Mouse (Mus musculus) urinary bladder, postnatal 4 days (tissue): ENCODE measurements around the gene Ubxn2a.

Experiments used
- DNase-seq, 2 experiments: peaks; one replicate each; pipeline ENCODE4 v3.0.0; 2021 to 2022; ENCODE audit warnings: low spot score in 2 of 2

The Ubxn2a gene

DNA sequence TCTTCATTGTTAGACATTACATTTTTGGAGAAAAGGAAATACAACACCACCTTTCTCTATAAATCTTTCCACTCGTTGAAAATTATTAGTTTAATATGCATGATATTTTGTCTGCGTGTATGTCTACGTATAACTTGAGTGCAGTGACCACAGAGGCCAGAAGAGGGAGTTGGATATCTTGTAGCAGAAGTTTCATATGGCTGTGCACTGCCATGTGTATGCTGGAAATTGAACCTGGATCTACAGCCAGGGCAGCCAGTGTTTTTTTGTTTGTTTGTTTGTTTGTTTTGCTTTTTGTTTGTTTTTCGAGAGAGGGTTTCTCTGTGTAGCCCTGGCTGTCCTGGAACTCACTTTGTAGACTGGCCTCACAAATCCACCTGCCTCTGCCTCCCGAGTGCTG is 28.5 kb downstream of the Ubxn2a start:
- DNase-seq, result no peak

DNA sequence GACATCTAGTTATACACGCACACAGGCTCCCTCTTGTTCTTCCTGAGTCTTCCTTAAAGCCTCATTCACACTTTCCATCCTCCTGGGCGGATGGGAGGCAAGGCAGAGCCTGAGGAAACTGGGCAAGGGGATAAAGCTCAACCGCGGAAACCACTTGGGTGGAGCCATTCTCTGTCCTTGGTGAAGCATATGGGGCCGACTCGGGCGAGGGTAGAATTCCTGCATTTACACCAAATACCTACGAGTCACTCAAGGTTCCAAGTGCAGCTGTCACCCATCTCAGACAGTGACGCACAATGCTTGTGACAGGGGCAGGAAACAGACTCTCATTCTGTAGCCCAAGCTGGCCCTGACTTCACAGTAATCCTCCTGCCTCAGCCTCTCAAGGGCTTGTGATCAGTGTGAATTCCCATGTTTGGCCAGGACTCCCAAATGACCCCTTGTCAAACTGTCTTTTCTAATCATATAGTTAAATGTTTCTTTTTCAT is 29.2 kb downstream of the Ubxn2a start:
- DNase-seq, result no peak

DNA sequence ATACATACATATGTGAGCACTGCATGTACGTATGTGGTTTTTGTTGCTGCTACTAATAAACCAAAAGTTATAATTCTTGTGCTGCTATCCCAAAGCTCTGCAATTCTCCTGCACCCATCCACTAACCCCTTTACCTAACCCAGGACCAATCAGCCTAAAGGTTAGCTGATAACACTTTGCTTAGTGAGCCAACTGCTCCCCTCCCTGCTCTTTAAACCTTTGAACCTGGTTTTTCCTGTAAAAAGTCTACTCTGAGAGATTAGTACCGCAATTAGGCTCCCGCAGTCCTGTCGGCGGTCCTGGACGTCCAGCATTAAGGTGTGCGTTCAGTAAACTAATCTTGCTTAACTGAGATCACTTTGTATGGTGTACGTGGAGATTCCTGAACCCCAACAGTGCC is 31.9 kb downstream of the Ubxn2a start:
- DNase-seq, result no peak

DNA sequence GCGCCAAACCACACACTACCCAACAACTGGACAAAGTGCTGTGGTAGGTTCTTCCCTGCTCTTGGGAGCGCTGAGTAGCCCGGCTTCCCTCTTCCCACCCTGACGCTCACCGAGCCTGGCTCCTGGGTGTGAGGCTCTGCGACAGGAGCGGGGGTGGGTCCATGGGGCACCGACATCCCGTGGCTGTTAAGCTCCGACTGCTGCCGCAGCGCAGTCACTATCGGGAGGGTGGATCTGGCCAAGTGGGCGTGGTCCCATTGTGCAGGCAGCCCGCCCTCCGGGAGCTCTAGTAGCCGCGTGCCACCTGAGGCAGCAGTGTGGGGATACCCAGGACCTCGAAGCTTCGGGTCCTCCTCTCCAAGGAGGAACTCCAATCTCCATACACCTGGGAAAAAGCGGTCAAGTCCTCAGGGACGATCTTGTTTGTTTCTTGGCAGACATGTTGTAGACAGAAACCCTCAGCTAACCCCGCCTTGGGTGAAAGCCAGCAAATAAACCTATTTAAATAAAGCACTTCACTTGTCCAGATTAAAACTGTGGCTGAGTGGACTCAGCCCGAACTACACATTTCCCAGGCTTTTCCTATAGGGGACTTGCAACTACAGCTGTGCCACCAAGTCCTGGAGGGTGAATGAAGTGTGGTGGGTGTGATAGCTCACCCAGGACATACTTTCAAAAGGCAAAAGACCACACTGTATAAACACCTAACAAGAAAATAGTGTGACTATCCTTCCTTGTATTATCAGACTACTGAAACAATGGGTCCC is 33.2 kb downstream of the Ubxn2a start, which contains the start of gene Mfsd2b:
Mfsd2b (minus strand) TSS at position 199 of the 767 bp plus-strand sequence.
- DNase-seq, result peak; percentile 54 to 73

DNA sequence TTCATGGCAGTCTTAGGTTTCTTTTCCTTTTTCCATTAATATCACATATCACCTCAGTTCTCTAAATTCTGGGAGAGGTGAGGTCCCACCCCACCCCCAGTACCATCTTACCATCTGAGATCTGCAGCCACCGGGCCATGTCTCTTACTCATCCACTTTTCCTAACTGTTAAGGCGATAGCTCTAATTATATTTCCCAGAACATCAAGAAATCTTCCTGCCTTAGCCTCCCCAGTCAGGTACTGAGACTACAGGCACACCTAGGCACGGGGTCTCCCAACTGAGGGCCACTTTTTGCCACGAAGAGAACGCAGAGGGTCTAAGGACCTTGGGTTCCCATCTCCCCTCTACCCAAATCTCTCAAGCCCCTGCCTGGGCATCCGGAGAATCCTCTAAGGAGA is 34.0 kb downstream of the Ubxn2a start:
- no peak for DNase-seq

DNA sequence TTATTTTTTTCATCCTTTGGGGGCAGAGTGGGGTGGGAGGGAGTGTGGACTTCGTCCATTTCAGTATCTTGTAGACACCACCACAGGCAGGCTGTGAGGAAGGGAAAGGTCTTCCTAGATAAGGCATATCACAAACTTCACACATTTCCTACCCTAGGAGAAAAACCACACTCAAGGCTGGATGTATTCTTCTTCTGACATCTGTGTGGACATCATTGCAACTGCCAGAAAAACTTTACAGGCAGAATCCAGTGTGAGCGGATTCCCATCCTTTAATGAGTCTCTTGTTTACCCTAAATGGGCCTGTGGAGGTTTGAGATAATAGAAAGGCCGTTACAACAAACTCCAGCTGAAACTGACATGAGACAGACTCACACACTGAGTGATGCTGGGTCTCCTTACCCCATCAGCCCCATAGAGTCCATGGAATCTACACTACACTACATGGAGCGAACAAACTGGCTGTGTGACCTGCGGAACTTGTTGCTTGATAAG is 34.5 kb downstream of the Ubxn2a start:
- DNase-seq, result no peak

DNA sequence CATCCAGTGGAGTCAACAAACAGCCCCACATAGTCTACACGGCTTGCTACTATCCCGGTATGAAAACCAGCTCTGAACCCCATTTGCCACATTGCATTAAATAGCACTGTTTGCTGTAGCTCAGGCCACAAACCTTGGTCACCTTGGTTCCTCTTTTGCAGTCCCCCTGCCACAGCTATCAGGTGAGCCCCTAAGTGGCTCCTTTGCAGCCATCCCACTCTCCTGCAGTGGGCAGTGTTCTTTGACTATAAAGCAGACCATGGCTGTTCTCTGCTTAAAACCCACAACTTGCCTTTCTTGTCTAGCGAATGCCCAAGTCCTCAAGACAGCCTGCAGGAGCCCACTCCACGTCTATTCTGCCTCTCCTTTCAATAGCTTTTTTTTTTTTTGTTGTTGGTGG is 35.2 kb downstream of the Ubxn2a start:
- DNase-seq, result no peak

DNA sequence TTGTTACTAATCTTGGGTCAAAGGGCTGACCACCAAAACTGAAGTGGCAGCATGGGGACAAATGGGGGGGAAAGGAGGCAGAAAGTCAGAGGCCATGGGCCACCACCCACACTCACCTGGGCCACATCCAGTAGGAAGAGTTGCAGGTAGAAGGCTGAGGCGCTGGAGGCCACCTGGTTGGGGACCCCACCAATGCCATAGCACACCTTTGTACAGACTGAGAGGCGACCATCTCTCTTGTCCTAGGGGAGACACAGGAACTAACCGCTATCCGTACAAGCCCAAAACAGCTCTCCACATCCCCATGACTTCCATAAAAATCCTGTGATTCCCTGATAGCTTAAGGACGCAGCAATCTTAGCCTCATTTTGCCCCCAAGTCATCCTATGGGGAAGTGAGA is 36.2 kb downstream of the Ubxn2a start:
- DNase-seq, result no peak

DNA sequence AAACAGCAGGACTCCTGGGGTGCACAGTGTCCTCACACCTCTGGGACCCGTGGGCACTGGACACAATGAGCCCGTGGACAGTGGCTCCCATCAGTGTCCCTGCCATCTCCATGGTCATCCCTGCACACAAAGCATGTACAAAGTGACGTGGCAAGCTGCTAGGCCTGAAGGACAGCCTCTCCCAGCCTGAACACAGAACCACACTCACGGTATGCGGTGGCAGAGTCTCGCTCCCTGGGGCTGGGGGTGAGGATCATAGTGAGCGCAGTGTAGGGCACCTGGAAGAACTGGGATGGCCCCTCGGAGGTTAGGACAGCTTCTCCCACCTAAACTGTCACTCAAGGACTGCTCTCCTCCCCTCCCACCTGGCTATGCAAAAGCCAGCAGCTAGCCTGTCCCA is 38.6 kb downstream of the Ubxn2a start:
- DNase-seq, result no peak

DNA sequence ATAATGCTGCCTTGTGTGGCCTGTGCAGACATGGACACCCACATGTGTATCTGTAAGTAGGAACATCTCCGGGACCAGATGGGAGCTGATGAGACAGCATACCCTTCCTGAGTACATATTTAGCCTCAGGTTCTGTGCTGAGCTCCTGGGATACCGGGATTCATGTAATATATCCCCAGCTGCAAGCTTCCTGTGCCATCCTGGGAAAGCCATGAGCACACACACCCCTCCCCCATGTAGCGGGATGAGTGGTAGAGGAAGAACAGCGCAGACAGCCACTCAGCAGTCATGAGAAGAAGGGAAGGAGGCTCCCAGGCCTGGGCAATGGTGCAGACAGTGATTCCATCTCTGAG is 43.2 kb downstream of the Ubxn2a start:
- DNase-seq, result no peak

DNA sequence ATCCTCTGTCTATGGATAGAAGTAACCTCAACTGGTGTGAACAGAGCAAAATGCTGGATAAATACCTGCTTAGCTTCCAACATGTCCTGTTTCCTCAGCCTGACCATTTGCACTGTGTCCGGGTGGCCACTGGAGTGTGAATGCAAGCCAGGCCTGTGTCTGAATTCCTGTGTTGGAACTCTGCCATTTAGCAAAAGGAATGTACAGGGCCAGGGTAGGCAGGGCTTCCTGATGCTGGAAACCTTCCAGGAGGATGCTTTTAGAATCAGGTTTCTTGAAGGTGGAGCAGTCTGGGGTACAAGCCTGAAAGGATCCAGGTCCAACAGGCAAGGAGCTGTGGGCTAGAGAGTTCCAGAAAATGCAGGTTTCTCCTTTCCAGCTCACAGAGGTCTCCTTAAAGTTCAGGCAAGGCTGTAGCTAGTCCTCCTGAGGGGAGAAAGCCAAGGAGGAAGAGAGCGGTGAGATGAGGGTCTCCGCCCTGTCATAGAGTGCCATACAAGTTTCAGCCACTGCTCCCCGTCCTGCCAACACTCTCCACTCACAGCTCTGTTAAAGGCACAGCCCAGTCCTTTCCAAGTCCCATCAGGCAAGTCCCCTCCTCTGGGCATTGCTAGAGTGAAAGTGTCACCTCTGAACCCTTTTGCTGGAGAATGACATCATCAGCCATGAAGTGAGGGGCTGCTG is 43.7 kb downstream of the Ubxn2a start:
- DNase-seq, result no peak

DNA sequence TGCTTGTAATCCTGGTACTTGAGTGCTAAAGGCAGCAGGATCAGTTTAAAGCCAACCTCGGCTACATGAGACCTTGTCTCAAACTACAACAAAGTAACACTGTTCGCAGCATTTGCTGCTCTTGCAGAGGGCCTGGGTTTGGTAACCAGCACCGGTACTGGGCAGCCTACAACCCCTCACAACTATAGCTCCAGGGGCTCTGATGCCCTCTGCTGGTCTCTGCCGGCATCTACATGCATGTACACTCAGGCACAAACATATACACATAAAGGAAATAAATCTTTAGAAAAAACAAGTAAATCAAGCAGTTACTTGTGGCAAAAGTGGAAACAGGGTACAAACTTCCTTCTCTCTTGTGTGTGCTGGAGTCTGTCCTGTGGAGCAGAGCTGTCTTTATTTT is 44.8 kb downstream of the Ubxn2a start:
- DNase-seq, result no peak

DNA sequence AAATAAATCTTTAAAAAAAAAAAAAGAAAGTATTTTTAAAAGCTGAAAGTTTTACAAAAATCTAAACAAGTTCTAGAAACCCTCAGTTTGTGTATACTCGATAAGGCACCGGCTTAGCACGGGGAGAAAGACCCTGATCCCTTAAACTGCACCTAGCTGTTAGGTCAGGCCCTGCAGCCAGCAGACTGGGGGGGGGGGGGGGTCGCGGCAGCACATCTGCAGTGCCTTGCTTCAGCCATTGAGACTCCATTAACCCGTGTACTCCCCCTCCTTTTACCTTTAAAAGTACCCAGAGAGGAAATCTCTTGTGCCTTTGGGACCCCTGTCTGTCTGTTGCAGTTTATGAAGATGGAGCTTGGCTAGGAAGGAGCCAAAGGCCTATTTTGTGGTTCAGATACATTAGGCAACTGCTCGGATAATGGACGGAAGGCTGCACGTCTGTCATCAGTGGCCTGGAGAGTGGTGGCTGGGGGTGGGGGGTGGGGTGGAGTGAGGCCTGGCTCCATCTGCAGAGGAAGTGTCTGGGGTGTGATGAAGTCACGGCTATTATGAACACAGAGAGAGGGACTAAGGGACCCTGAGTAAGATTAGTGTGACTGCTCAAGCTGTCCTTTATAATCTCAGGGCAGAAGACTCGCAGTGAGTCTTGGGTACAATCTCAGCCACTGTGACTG is 48.1 kb downstream of the Ubxn2a start:
- DNase-seq, result no peak

DNA sequence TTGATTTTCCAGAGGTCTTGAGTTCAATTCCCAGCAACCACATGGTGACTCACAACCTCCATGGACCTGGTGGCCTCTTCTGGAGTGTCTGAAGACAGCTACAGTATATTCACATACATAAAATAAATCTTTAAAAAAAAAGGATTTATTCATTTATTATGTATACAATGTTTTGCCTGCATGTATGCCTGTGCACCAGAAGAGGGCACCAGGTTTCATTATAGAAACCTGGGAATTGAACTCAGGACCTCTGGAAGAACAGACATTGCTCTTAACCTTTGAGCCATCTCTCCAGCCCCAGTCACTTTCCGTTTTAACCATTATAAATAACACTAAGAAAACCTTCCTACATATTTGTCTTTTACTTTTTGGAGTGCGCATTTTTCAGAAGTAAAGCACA is 50.7 kb downstream of the Ubxn2a start:
- DNase-seq, result no peak

DNA sequence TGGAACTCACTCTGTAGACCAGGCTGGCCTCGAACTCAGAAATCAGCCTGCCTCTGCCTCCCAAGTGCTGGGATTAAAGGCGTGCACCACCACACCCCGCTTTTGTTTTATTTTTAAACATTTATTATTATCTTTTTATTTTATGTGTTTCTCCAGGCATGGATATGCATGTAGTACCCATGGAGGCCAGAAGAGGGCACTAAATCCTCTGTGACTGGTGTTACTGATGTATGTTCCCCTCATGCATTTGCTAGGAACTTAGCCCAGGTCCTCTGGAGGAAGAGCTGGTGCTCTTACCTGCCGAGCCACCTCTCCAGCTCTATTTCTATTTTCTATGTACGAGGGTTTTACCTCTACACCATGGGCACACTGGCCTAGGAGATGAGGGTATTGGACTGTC is 51.3 kb downstream of the Ubxn2a start:
- no peak for DNase-seq

DNA sequence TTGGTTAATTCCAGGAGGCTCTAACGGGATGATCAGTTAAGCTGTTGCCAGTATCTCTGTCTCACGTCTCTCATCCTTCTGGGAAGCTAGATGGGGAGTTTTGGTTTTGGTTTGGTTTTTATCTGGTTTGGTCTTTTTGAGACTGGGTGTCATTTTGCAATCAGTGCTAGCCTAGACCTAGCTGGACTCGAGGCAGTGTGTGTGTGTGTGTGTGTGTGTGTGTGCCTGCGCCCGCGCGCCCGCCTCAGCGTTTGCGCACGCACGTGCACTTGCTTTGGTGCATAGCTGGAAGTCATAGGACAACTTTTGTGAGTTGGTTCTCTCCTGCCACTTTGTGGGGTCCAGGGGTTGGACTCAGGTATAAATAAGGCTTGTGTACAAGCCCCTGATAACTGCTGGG is 63.8 kb downstream of the Ubxn2a start:
- no peak for DNase-seq

DNA sequence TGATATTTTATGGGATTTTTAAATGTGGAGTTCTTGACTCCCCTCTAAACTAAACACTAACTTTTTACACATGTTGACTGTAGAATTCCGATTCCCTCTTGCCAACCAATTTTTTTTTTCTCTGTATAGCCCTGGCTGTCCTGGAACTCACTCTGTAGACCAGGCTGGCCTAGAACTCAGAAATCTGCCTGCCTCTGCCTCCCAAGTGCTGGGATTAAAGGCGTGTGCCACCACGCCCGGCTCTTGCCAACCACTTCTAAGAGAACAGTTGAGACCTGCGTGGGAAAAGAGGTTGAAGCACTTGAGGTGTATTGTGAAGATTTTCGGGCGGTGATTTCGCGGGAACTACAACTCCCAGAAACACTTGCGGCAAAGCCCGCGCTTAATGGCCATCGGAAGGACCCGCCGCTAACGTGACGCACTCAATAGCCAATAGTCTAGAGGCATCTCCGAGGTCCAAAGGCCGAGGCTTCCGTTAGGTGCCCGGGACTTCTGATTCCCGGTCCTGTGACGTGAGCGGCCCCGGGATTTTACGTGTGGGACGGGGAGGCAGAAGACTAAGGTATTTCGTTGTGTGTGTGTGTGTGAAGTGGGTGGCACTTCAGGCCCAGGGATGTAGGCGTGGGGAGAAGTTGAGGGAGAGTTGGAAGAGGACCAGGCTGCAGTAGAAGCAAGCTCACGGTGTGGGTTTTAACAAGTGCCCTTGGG is 64.5 kb downstream of the Ubxn2a start, which contains the start of gene Wdcp:
Wdcp (plus strand) TSS at position 414 of the 708 bp plus-strand sequence.
- peak; percentile 82 to 85 for DNase-seq

DNA sequence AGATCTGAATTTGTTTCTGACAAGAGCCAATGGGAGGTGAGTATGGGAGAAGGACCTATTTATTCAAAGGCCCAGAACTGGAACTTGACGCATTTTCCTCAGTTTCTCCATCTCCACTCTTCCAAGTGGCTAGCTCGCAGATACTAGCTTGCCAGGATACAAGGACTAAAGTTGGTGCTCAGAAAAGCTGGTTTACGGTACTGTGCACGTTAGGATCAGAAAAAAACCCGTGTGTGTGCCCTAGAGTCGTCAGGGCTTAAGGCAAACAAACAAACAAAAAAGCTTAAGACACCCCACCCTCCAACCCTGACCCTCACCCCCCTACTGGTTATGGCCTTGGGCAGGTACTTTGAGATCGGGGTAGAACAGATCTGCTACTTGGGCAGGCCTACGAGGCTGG is 65.0 kb downstream of the Ubxn2a start:
- no peak for DNase-seq

DNA sequence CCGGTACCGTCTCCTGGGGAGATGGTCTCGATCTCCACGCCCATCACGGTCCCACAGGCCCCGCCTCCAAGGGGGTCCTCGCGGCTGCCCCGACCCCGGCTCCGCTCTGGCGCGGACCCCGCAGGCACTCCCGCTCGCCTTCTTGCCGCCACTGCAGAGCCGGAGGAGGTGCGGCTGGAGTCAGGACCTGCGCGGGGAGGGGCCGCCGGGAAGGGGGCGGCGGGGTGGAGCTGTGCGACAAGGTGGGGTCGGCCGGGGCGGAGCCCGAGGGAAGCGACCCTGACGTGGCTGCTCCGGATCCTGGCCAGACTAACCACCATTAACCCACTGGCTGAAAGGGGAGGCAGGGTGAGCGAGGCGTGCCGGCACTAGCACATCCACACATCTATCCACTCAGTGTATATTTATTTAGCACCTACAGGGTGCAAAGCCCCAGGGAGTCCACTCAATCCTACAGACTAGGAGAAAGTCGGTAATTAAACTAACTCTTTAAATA is 66.1 kb downstream of the Ubxn2a start, which contains the start of gene Fkbp1b:
Fkbp1b (minus strand) TSS at position 200 of the 496 bp plus-strand sequence.
- DNase-seq, result peak in 1 of 2 experiments; percentile 41

DNA sequence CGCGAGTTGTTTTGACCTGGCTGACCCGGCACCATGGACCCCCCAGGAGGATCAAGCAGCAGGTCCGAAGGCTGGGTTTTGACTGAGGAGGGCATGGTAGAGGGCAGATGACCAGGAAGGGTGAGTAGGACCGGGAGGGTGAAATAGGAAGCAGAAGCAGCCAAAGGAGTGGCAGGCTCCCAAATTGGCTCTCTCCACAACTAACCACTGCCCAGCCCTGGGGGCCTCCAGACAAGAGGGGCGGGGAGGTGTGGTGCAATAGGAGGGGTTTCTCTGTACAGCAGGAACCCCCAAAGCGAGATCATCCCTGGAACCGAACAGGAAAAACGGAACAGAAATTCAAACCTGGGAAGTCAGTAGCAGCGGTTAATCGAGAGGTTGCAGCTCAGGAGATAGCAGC is 66.8 kb downstream of the Ubxn2a start:
- no peak for DNase-seq

DNA sequence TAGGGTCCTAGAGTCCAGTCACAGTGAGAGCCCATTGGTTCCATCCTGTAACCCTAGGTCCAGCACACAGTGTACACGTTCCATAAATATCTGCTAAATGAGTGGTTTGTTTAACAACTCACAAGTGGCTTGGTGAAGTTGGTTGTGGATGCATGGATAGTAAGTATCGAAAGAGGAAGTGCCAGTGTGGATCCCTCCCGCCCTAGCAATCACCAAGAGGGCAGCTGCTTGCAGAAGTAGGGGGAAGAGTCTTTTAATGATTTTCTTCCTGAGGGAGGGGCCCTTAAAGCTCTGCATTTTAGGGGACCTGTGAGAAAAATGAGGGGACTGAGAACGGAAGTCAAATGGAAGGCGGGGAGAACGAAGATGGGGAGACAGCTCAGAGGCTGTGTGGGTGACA is 67.5 kb downstream of the Ubxn2a start:
- no peak for DNase-seq

DNA sequence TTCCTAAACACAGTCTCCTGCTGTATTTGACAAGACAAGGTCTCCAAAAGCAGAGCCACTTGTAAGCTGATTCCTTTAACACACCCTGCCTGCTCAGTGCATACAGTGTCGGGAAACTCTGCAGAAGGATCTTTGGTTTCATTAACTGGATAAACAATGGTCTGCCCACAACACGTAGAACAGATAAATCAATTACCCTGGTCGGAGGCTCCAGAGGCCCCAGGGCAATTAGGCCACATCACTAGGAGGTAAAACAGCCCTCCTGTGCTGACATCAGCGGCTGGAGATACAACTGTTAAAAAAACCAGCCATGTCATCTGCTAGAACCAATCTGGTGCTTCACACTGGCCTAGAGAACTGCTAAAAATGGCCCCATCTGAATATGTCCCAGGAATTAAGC is 70.5 kb downstream of the Ubxn2a start:
- DNase-seq, result no peak
